Mouse (Mus musculus) spleen, adult 12 weeks (tissue): Measurements from ENCODE around the gene Parp8.

Experiments used
- DNase-seq: peaks from one replicate; pipeline ENCODE4 v3.0.0; 2022; ENCODE audit warnings: low spot score

Gene Parp8

GRCm38 (mm10) chr13:116843937-116844336, 181.4 kb downstream of the Parp8 start:
- no peak for DNase-seq

- no peak for DNase-seq
These were observed 194.4 kb downstream of the Parp8 start for GRCm38 (mm10) chr13:116830984-116831383.

- DNase-seq, result no peak
These were observed 196.3 kb downstream of the Parp8 start for GRCm38 (mm10) chr13:116829015-116829414.

GRCm38 (mm10) chr13:116811456-116811855, 213.9 kb downstream of the Parp8 start:
- DNase-seq, result no peak
